Mouse (Mus musculus): ENCODE data around the gene St5.

DNA sequence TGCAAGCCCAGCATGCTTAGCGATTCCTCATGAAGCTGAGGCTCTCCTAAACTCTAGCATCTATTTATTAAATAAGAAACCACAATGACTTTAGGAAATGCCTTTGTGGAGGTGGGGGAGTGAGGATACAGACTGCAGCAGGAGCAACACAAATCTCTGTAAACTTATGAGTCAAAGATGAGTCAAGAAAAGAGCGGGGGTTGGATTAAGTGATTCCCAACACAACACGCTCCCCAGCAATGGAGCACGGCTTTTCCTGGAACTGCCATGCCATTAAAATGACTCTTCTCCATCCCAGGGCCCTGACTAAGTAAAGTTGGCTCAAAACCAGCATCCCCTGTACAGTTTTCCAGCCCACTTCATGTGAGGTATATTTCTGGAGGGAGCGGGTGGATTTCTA is 156.7 kb downstream of the St5 start:
- TF ChIP-seq POLR2A (IDR thresholded peaks at IDR 0.05; ENCODE audit: insufficient read depth, low read length) (no peak), CTCF (IDR thresholded peaks at IDR 0.05; ENCODE audit: low read depth, low read length) (no peak)

Data from ES-Bruce4 (cell line).